Mouse (Mus musculus) splenic B cell, adult 2 months (primary cell): ENCODE measurements around the gene Zfp148.

Source experiments
- DNase-seq: peaks from one replicate; pipeline ENCODE4 v3.0.0-alpha.2; 2011; ENCODE audit warnings: low read depth, low spot score
- H3K27me3 ChIP-seq: 2 replicates; pipeline ENCODE4 v1.6.1; 2012; ENCODE audit warnings: mild to moderate bottlenecking, low read length, moderate library complexity, mixed read lengths; ENCODE audit not compliant: control insufficient read depth, poor library complexity, insufficient read depth, severe bottlenecking
- H3K36me3 ChIP-seq: 2 replicates; pipeline ENCODE4 v1.6.1; 2012; ENCODE audit warnings: mild to moderate bottlenecking, low read length, moderate library complexity, mixed read lengths; ENCODE audit not compliant: control insufficient read depth, poor library complexity, insufficient read depth, severe bottlenecking

The Zfp148 gene

GRCm38 (mm10) chr16:33403258-33403657, 22.6 kb downstream of the Zfp148 start:
- DNase-seq, result no peak
- no peaks in the 10 kb centered on the region for H3K27me3 ChIP-seq
- no peaks in the 10 kb centered on the region for H3K36me3 ChIP-seq

GRCm38 (mm10) chr16:33404055-33404454, 23.4 kb downstream of the Zfp148 start:
- Histone ChIP-seq H3K27me3 (no peaks in the 10 kb centered on the region), H3K36me3 (no peaks in the 10 kb centered on the region)
- DNase-seq, result no peak

DNA sequence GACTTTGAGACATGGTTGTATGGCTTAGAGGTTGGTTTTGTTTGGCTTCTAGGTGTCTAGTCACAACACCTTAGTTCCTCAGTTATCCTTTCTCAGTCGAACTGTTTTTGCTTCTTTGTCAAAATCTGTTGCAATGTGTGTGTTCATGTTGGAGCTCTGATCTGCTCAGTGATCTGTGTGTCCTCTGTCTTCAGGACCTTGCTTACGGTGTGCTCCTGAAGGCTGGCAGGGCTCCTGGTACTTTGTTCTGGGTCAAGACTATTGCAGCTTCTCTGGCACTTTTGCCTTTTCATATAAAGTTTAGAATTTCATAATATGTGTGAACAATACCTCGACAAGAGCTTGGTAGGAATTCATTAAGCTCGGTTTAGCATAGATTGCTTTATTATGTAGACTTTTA, 24.9 kb downstream of the Zfp148 start:
- no peak for DNase-seq
- no peaks in the 10 kb centered on the region for H3K36me3 ChIP-seq

GRCm38 (mm10) chr16:33410151-33410550, 29.5 kb downstream of the Zfp148 start:
- Histone ChIP-seq H3K36me3 (no peaks in the 10 kb centered on the region), H3K27me3 (no peaks in the 10 kb centered on the region)
- no peak for DNase-seq

More for the DNA sequence above, 24.9 kb downstream of the Zfp148 start:
- H3K27me3 ChIP-seq, result no peaks in the 10 kb centered on the region

DNA sequence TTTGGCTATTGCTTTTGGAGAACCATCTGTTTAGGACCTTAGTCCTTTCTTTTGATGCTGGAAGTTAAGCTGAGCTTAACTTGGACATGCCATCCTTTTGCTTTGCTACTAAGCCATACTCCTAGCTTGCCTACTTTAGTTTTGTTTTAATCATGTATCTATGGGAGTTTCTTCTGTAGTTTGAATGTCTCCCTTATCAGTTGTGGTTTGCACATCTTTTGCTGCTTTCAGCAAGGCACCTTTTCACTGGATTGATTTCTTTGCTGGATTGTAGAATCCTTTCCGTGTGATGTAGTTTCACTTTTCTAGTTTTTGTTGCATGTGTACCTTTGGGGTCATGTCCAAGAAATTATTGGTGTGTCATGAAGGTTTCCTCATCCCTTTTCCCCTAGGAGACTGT, 30.0 kb downstream of the Zfp148 start:
- DNase-seq, result no peak
- Histone ChIP-seq H3K27me3 (no peaks in the 10 kb centered on the region), H3K36me3 (no peaks in the 10 kb centered on the region)

GRCm38 (mm10) chr16:33414191-33414590, 33.6 kb downstream of the Zfp148 start:
- no peak for DNase-seq
- Histone ChIP-seq H3K27me3 (no peaks in the 10 kb centered on the region), H3K36me3 (no peaks in the 10 kb centered on the region)

DNA sequence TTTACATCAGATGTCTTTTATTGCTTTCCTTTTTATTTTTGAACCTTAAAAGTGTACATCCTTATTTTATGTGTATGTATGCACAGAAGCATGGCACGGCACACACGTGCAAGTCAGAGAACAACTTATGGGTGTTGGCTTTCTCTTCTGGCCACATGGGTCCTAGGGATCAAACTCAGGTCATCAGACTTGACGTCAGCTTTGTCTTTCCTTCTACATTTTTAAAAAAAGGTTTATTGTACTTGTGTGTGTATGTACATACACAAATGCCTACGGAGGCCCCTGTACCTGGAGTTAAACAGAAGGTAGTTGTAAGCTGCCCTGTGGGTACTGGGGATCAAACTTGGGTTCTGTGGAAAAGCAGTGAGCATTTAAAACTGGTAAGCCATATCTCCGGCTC, 35.0 kb downstream of the Zfp148 start:
- DNase-seq, result no peak
- Histone ChIP-seq H3K27me3 (no peaks in the 10 kb centered on the region), H3K36me3 (no peaks in the 10 kb centered on the region)

DNA sequence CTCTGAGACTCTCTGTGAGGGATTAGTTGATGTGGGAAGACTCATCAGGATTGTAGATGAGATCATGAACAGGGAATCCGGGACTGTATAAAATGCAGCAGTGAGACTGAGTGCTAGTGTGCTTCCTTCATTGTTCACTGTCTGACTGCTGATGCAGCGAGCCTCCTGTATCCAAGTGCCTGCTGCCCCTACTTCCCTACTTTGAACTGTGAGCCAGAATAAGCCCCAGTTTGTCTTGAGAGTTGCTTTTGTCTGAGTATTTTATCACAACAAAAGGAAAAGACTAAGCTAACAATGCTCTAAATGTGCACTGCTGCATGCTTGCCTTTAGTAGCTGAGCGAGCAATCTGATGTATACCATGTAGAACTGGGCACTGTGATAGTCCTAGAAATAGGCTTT, 47.7 kb downstream of the Zfp148 start:
- peaks cover 4% of the 10 kb centered on the region; the same call in 1 of the 2 replicates for H3K36me3 ChIP-seq
- no peak for DNase-seq
- H3K27me3 ChIP-seq, result no peaks in the 10 kb centered on the region

GRCm38 (mm10) chr16:33431660-33432059, 51.0 kb downstream of the Zfp148 start:
- Histone ChIP-seq H3K36me3 (peaks cover 10% of the 10 kb centered on the region; the same call in 1 of the 2 replicates), H3K27me3 (no peaks in the 10 kb centered on the region)
- DNase-seq, result no peak

DNA sequence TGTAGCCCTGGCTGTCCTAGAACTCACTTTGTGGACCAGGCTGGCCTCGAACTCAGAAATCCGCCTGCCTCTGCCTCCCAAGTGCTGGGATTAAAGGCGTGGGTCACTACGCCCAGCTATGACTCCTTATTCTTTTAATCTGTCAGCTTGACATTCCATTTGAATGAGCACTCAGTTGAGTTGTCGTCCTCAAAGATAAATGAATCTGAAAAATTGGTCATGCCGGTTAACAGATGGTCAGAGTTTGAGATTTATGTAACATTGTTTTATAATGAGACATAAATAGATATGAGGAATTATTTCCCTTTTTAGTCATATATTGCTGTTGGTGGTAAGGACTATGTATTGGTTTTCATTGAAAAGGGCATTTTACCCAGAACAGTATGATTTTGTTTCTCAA, 60.4 kb downstream of the Zfp148 start:
- Histone ChIP-seq H3K27me3 (no peaks in the 10 kb centered on the region), H3K36me3 (0 out of 2 replicates have a peak, but pooled peaks cover 3% of the 10 kb centered on the region)
- DNase-seq, result no peak

GRCm38 (mm10) chr16:33446830-33447229, 66.2 kb downstream of the Zfp148 start:
- Histone ChIP-seq H3K36me3 (0 out of 2 replicates have a peak, but pooled peaks cover 2% of the 10 kb centered on the region), H3K27me3 (no peaks in the 10 kb centered on the region)
- no peak for DNase-seq

- H3K36me3 ChIP-seq, result 0 out of 2 replicates have a peak, but pooled peaks cover 2% of the 10 kb centered on the region
- DNase-seq, result no peak
- no peaks in the 10 kb centered on the region for H3K27me3 ChIP-seq
Observed at GRCm38 (mm10) chr16:33453826-33454225, 73.2 kb downstream of the Zfp148 start.

DNA sequence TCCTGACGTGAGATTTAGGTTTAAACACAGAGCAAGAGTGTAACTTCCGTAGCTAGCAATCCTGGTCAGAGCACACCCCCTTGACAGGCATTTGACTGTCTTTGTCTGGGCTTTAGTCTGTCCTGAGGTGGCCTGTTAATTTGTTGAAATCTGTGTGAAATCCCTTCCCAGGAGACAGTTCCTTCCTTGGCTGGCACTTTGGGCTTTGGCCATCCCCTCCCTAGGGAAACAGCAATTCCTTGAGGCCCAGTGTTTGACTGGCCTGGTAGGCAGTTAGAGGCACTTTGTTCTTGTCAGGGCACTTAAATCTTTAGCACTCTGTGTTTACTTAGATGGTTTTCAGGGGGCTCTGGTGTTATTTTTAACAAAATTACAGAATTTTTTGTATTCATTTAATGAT, 73.7 kb downstream of the Zfp148 start:
- H3K36me3 ChIP-seq, result 0 out of 2 replicates have a peak, but pooled peaks cover 2% of the 10 kb centered on the region
- no peaks in the 10 kb centered on the region for H3K27me3 ChIP-seq
- no peak for DNase-seq

DNA sequence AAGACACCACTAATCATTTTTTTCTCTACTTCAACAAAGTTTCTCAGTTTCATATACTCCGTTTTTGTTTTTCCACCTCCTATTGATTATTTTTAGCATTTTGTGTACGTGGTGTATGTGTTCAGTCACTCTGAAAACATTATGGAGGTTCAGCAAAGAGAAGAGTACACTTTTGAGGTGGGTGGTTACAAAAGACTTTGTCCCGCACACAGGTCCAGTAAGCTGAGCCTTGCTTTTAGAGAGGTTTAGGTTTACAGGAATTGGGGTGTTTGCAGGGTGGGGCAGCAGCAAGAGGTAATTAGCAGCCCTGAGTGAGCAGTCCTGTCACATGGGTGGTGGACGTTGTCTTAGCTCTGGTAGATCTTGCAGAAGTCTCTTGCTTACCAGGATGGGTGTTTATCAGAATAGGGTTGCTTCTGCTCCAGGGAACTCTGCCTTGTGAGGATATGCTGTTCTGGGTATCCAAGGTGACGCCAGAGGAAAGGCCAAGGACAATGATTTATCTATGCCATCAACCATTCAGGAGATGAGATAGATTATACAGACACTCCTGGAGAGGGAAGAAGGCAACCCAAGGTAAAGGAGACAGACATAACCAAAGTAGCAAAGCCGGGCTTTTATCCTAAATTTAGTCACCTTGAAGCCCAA, 74.8 kb downstream of the Zfp148 start:
- H3K36me3 ChIP-seq, result 0 out of 2 replicates have a peak, but pooled peaks cover 2% of the 10 kb centered on the region
- DNase-seq, result no peak
- H3K27me3 ChIP-seq, result no peaks in the 10 kb centered on the region

DNA sequence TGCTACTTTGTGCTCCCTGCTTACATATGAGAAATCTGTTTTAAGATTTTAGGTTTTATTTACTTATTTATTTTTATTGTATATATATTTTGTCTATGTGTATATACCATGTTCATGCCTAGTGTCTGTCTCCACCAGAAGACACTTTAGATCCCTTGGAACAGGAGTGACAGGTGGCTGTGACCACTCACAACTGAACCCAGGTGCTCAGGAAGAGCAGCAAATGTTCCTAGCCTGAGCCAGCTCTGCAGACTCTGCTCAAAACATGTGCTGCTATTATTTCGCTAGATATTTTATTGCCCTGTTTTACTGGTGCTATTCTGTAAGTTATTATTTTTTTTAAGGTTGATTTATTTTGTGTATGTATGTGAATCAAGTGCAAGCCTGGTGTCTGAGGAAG, 78.5 kb downstream of the Zfp148 start:
- no peaks in the 10 kb centered on the region for H3K27me3 ChIP-seq
- no peak for DNase-seq
- peaks cover 4% of the 10 kb centered on the region for H3K36me3 ChIP-seq

GRCm38 (mm10) chr16:33461416-33461815, 80.8 kb downstream of the Zfp148 start:
- DNase-seq, result no peak
- no peaks in the 10 kb centered on the region for H3K27me3 ChIP-seq
- peaks cover 4% of the 10 kb centered on the region for H3K36me3 ChIP-seq
